Mouse (Mus musculus): ENCODE results near the gene Plcl2. TPM values are rescaled to one million over a fixed set of nuclear protein-coding genes. Genes with fewer than 3 reads are reported as not detected.
A peak's percentile ranks its signal among the peaks of the same experiment; 100 is the strongest.

The Plcl2 gene
- 3.1 and 5.6 TPM in 2 replicates for polyA plus RNA-seq (2014; fragmentation: Nextera tagmentation; extraction: Ambion mirVana)

DNA sequence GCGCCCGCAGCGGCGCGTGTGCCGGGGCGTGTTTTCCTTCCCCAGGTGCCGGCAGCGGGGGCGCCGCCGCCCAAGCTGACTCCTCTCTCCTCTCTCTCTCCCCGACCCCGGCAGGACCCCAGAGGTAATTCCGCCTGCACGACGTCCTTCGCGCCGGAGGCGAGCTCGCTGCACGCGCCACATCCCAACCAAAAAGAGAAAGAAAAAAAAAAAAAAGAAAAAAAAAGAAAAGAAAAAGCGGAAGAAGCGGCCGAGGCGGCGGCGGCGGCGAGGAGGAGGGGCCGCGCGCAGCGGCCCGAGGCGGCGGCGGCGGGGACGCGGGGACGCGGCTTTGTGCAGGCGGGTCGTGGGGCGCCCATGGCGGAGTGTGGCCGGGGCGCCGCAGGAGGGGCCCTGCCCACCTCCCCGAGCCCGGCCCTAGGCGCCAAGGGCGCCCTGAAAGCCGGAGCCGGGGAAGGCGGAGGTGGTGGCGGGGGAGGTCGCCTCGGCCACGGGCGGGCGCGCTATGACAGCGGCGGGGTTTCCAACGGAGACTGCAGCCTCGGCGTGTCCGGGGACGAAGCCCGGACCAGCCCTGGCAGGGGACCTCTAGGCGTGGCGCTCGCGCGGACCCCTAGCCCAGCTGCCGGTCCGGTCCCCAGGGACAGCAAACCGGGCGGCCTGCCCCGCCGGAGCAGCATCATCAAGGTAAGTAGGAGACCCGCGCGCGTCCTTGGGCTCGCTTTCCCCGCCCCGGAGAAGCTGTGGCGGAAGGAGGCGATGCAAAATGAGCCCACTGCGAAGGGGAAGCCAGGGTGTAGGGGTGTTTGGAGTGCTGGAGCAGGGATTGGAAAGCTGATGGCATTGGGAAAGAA lies at the start of gene Plcl2:
Gene Plcl2 (plus strand): TSS at position 153 of the 854 bp plus-strand sequence.
- Histone ChIP-seq H3K27ac (ENCODE audit: low read depth, low read length) (peak within 1 kb of the TSS; percentile 70; the same call in 1 of the 2 replicates), H3K4me1 (ENCODE audit: control insufficient read depth, insufficient read depth, low read length) (0 out of 2 replicates have a peak, but pooled peaks cover 2% of the 10 kb centered on the region), H3K4me2 (replicated peaks; ENCODE audit: low read depth, low read length) (peak within 1 kb of the TSS; percentile 66), H3K27me3 (ENCODE audit: control insufficient read depth, insufficient read depth, low read length) (0 out of 2 replicates have a peak, but pooled peaks cover 4% of the 10 kb centered on the region), H3K9ac (ENCODE audit: low read depth, low read length) (peak within 1 kb of the TSS; percentile 81), H3K36me3 (ENCODE audit: control insufficient read depth, insufficient read depth, low read length) (no peaks in the 10 kb centered on the region), H3K9me3 (ENCODE audit: control insufficient read depth, low read length) (no peaks in the 10 kb centered on the region), H3K4me3 (ENCODE audit: low read length) (peak within 1 kb of the TSS; percentile 75)
- ATAC-seq (ENCODE audit: low FRiP score, low TSS enrichment): peak; percentile 71
- under 1% methylated on average over 68 of the region's 95 CpGs for whole genome bisulfite sequencing

DNA sequence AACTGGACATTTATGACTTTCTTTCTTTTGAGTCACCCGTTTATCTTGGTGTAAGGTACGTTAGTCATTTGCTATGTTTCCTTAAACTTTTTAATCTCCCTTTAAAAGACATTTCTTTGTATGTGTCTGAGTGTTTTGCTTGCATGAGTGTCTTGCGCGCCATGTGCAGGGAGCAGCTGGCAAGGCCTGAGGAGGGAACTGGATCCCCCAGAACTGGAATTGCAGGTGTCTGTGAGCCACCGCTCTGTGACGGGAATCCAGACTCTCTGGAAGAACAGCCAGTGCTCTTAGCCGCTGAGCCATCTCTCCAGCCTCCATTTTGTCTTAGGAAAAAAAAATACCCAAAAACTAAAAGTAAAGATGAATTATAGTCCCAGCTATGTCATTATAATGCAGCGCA lies 48.9 kb upstream of the Plcl2 start:
- Histone ChIP-seq H3K27ac (ENCODE audit: low read depth, low read length) (no peak overlapping the region), H3K9ac (ENCODE audit: low read depth, low read length) (no peak overlapping the region), H3K36me3 (ENCODE audit: control insufficient read depth, insufficient read depth, low read length) (no peaks in the 10 kb centered on the region), H3K4me2 (replicated peaks; ENCODE audit: low read depth, low read length) (no peak overlapping the region), H3K27me3 (ENCODE audit: control insufficient read depth, insufficient read depth, low read length) (no peaks in the 10 kb centered on the region), H3K9me3 (ENCODE audit: control insufficient read depth, low read length) (no peaks in the 10 kb centered on the region), H3K4me3 (ENCODE audit: low read length) (no peak overlapping the region), H3K4me1 (ENCODE audit: control insufficient read depth, insufficient read depth, low read length) (no peaks in the 10 kb centered on the region)
- no peak for ATAC-seq (ENCODE audit: low FRiP score, low TSS enrichment)
- WGBS: 81% methylated on average over 8 of the region's 8 CpGs

DNA sequence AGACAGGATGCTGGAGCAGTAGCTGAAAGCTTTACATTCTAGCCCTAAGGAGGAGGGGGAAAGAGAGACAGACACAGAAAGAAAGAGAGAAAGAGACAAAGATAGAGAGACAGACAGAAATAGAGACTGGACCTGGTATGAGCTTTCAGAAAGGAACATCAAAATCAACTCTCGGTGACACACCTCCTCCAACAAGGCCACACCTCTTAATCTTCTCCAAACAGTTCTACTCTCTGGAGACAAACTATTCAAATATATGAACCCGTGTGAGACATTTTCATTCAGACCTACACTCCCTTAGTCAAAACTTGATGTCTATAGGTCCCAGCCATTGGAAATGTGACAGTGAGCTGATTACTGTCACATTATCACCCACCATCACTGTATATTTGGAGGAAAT lies 41.8 kb upstream of the Plcl2 start:
- Histone ChIP-seq H3K9me3 (ENCODE audit: control insufficient read depth, low read length) (no peaks in the 10 kb centered on the region), H3K36me3 (ENCODE audit: control insufficient read depth, insufficient read depth, low read length) (no peaks in the 10 kb centered on the region), H3K27me3 (ENCODE audit: control insufficient read depth, insufficient read depth, low read length) (no peaks in the 10 kb centered on the region), H3K4me3 (ENCODE audit: low read length) (no peak overlapping the region), H3K4me2 (replicated peaks; ENCODE audit: low read depth, low read length) (no peak overlapping the region), H3K27ac (ENCODE audit: low read depth, low read length) (no peak overlapping the region), H3K4me1 (ENCODE audit: control insufficient read depth, insufficient read depth, low read length) (peaks cover 8% of the 10 kb centered on the region; the same call in 1 of the 2 replicates), H3K9ac (ENCODE audit: low read depth, low read length) (no peak overlapping the region)
- WGBS: 87% methylated on average over 2 of the region's 2 CpGs
- no peak for ATAC-seq (ENCODE audit: low FRiP score, low TSS enrichment)

DNA sequence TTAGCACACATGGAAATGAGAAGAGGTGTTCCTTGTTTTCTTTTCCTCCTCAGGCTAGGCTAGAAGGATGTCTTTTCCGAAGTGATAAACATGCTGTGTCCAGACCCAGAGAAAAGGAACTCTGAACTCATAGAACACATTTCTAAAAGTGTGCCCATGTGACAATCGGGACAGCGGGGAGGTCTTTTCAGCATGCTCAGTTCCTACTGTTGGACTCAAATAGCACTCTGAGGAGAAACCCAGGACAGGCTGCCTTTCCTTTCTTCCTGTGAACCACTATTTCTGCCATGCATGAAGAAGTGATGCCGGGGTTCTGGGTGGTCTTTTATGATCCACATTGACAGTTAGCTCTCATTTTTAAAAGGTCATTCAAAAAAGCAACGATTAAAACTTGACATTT lies 40.1 kb upstream of the Plcl2 start:
- Histone ChIP-seq H3K4me2 (replicated peaks; ENCODE audit: low read depth, low read length) (no peak overlapping the region), H3K9me3 (ENCODE audit: control insufficient read depth, low read length) (no peaks in the 10 kb centered on the region), H3K4me3 (ENCODE audit: low read length) (no peak overlapping the region), H3K4me1 (ENCODE audit: control insufficient read depth, insufficient read depth, low read length) (peaks cover 8% of the 10 kb centered on the region; the same call in 1 of the 2 replicates), H3K36me3 (ENCODE audit: control insufficient read depth, insufficient read depth, low read length) (no peaks in the 10 kb centered on the region), H3K27me3 (ENCODE audit: control insufficient read depth, insufficient read depth, low read length) (no peaks in the 10 kb centered on the region), H3K27ac (ENCODE audit: low read depth, low read length) (no peak overlapping the region), H3K9ac (ENCODE audit: low read depth, low read length) (no peak overlapping the region)
- ATAC-seq (ENCODE audit: low FRiP score, low TSS enrichment): no peak
- WGBS: 77% methylated on average over 5 of the region's 5 CpGs

DNA sequence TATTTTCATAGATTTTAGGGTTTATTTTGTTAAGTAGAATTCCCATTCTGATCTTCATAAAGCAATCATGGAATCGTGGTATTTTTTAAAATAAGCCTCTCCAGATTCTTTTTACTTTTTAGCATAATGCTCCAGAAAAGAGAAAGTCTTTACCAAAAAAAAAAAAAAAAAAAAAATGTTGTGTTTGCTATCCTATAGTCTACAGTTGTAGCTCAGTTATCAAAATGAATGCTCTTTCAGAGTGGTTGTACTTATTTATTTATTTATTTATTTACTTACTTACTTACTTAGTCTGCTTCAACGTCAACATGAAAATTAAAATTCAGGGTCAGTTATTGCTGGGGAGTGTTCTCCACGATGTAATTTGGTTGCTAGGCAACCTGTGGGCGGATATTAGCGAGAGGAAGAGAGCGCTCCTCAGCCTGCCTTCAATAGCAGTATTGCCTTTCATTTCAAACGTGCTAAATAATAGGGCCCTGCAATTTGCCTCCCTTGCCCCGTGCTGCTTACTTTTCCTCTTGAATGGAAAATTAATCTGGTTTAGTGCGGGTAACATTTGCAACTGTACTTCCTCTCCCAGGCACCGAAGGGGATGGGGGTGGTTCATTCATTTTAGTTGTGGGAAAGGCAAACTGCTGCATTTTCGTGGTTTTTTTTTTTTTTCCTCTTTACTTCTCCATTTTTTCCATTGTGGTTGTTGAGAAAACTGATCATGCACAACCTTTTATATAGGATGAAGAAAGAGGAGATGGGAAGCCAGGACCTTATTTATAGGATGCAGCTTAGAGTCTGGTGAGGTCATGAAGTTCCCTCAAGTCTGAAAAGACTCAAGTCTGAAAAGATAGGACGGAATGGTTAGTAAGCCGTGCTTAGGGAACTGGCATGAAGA lies 39.4 kb upstream of the Plcl2 start:
- H3K9me3 ChIP-seq (ENCODE audit: control insufficient read depth, low read length): no peaks in the 10 kb centered on the region
- WGBS: 20% methylated on average over 13 of the region's 13 CpGs
- H3K27me3 ChIP-seq (ENCODE audit: control insufficient read depth, insufficient read depth, low read length): no peaks in the 10 kb centered on the region
- peak overlapping the region; percentile 36 for H3K4me2 ChIP-seq (replicated peaks; ENCODE audit: low read depth, low read length)
- peak overlapping the region; percentile 69; the same call in 1 of the 2 replicates for H3K27ac ChIP-seq (ENCODE audit: low read depth, low read length)
- H3K36me3 ChIP-seq (ENCODE audit: control insufficient read depth, insufficient read depth, low read length): no peaks in the 10 kb centered on the region
- H3K4me1 ChIP-seq (ENCODE audit: control insufficient read depth, insufficient read depth, low read length): peaks cover 8% of the 10 kb centered on the region; the same call in 1 of the 2 replicates
- peak overlapping the region; percentile 6; the same call in 1 of the 2 replicates for H3K4me3 ChIP-seq (ENCODE audit: low read length)
- H3K9ac ChIP-seq (ENCODE audit: low read depth, low read length): no peak overlapping the region
- peak; percentile 65; the same call in 1 of the 2 replicates for ATAC-seq (ENCODE audit: low FRiP score, low TSS enrichment)

DNA sequence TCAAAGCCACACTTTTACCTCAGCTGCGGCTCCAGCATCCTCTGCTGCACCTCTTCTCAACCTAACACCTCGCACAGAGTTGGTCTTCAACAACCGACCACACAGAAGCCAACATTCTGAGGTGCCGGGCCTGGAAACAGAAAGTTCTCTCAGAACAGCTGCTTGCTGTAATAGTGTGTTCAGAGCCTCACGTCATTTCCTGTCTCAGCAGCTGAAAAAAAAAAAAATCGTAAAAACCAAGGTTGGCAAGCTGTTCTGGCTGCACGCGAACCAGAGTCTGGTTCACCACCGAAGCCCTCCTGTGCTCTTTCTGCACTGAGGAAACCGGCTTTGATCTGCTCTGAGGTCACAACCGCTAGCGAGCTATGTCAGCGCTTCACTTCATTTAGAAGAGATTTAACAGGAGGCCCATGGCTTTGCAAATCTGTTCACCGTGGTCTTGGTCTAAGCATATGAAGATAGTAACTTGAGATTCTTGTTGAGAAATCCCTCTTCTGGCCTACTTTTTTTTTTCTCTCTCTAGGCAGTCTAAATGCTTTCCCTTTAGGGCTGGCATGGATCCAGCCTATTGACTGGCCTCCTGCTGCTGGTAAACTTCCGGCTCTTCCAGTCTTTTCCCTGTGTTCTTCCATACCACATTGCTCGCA lies 38.6 kb upstream of the Plcl2 start:
- 0 out of 2 replicates have a peak overlapping the region, but pooled peaks have one; percentile 6 for H3K4me3 ChIP-seq (ENCODE audit: low read length)
- H3K4me1 ChIP-seq (ENCODE audit: control insufficient read depth, insufficient read depth, low read length): peaks cover 8% of the 10 kb centered on the region; the same call in 1 of the 2 replicates
- H3K27me3 ChIP-seq (ENCODE audit: control insufficient read depth, insufficient read depth, low read length): no peaks in the 10 kb centered on the region
- WGBS: 19% methylated on average over 16 of the region's 16 CpGs
- peak overlapping the region; percentile 36 for H3K4me2 ChIP-seq (replicated peaks; ENCODE audit: low read depth, low read length)
- H3K36me3 ChIP-seq (ENCODE audit: control insufficient read depth, insufficient read depth, low read length): no peaks in the 10 kb centered on the region
- H3K9me3 ChIP-seq (ENCODE audit: control insufficient read depth, low read length): no peaks in the 10 kb centered on the region
- H3K9ac ChIP-seq (ENCODE audit: low read depth, low read length): no peak overlapping the region
- ATAC-seq (ENCODE audit: low FRiP score, low TSS enrichment): peak; percentile 52
- peak overlapping the region; percentile 69 for H3K27ac ChIP-seq (ENCODE audit: low read depth, low read length)

DNA sequence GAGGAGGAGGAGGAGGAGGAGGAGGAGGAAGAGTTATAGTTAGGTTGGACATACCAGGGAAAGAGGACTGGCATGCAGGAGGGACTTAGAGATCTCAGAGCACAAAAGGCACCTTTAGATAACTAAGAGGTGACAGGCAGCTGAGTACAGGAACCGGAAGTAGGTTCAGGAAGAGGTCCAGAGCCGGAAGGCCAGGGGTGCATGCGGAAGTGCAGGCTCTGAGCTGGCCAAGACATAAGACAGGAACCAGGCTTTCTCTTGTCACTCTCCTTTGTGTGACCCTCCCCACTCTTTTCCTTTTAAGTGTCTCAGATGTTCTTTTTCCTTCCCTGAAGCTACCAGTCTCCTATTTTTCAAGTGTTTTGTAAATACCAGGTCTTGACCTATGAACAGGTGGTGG lies 38.0 kb upstream of the Plcl2 start:
- Histone ChIP-seq H3K9ac (ENCODE audit: low read depth, low read length) (no peak overlapping the region), H3K27me3 (ENCODE audit: control insufficient read depth, insufficient read depth, low read length) (no peaks in the 10 kb centered on the region), H3K36me3 (ENCODE audit: control insufficient read depth, insufficient read depth, low read length) (no peaks in the 10 kb centered on the region), H3K9me3 (ENCODE audit: control insufficient read depth, low read length) (no peaks in the 10 kb centered on the region), H3K4me3 (ENCODE audit: low read length) (no peak overlapping the region), H3K4me2 (replicated peaks; ENCODE audit: low read depth, low read length) (no peak overlapping the region), H3K27ac (ENCODE audit: low read depth, low read length) (no peak overlapping the region; the same call in 1 of the 2 replicates), H3K4me1 (ENCODE audit: control insufficient read depth, insufficient read depth, low read length) (peaks cover 8% of the 10 kb centered on the region; the same call in 1 of the 2 replicates)
- WGBS: 51% methylated on average over 3 of the region's 3 CpGs
- ATAC-seq (ENCODE audit: low FRiP score, low TSS enrichment): peak; percentile 68; the same call in 1 of the 2 replicates

DNA sequence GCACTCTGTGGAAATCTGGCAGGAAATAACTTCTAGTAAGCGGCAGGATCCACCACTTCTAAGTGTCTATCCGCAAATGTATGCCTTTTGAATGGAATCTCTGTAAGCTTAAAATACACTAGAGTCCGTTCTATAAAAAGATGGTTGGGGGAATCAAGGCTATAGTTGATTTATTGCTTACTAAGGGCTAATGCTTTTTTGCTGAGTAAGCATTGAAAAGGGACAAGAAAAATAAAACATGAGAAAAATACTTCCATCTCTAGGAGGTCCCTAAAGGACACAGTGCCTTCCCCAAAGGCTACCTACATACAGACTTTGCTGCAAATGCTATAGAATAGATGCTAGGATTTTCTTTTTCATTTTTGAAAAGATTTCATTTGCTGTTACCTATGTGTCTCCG lies 31.9 kb upstream of the Plcl2 start:
- H3K4me3 ChIP-seq (ENCODE audit: low read length): no peak overlapping the region
- no peak for ATAC-seq (ENCODE audit: low FRiP score, low TSS enrichment)
- H3K27me3 ChIP-seq (ENCODE audit: control insufficient read depth, insufficient read depth, low read length): no peaks in the 10 kb centered on the region
- H3K36me3 ChIP-seq (ENCODE audit: control insufficient read depth, insufficient read depth, low read length): no peaks in the 10 kb centered on the region
- 76% methylated on average over 4 of the region's 4 CpGs for WGBS
- no peaks in the 10 kb centered on the region for H3K4me1 ChIP-seq (ENCODE audit: control insufficient read depth, insufficient read depth, low read length)
- no peak overlapping the region for H3K9ac ChIP-seq (ENCODE audit: low read depth, low read length)
- H3K9me3 ChIP-seq (ENCODE audit: control insufficient read depth, low read length): no peaks in the 10 kb centered on the region
- no peak overlapping the region for H3K4me2 ChIP-seq (replicated peaks; ENCODE audit: low read depth, low read length)
- H3K27ac ChIP-seq (ENCODE audit: low read depth, low read length): no peak overlapping the region

Data from kidney, embryonic 14.5 days (tissue).